Mouse (Mus musculus): ENCODE measurements around the gene Tmem62. TPM values are rescaled to one million over a fixed set of nuclear protein-coding genes. Genes with fewer than 3 reads are reported as not detected.
A peak's percentile ranks its signal among the peaks of the same experiment; 100 is the strongest.

Gene Tmem62
- 1.5 and 2.6 TPM in 2 replicates for polyA plus RNA-seq (2015; fragmentation: Nextera tagmentation; extraction: Ambion mirVana)

- Histone ChIP-seq H3K4me1 (no peaks in the 10 kb centered on the region), H3K4me2 (peak within 1 kb of the TSS; percentile 98), H3K9me3 (no peaks in the 10 kb centered on the region), H3K27me3 (peaks cover 17% of the 10 kb centered on the region), H3K27ac (no peak within 1 kb of the TSS), H3K36me3 (no peaks in the 10 kb centered on the region), H3K9ac (peak within 1 kb of the TSS; percentile 84), H3K4me3 (peak within 1 kb of the TSS; percentile 74)
- 1% methylated on average over 70 of the region's 71 CpGs for WGBS
- ATAC-seq (ENCODE audit: insufficient number of reproducible peaks, insufficient read depth, low FRiP score, low TSS enrichment, low read depth), result peak; percentile 76
Observed at GRCm38 (mm10) chr2:120976990-120977925, at the start of gene Tmem62. Tmem62 (plus strand) TSS chr2:120977017.

- no peak for ATAC-seq (ENCODE audit: insufficient number of reproducible peaks, insufficient read depth, low FRiP score, low TSS enrichment, low read depth)
- Histone ChIP-seq H3K27ac (no peak overlapping the region), H3K27me3 (no peaks in the 10 kb centered on the region), H3K36me3 (peaks cover 74% of the 10 kb centered on the region), H3K9me3 (no peaks in the 10 kb centered on the region), H3K9ac (no peak overlapping the region), H3K4me3 (no peak overlapping the region), H3K4me1 (no peaks in the 10 kb centered on the region), H3K4me2 (no peak overlapping the region)
- WGBS, result 88% methylated on average over 3 of the region's 3 CpGs
Observed at GRCm38 (mm10) chr2:120933038-120933437, 43.8 kb upstream of the Tmem62 start.

- Histone ChIP-seq H3K36me3 (peaks cover 60% of the 10 kb centered on the region), H3K9me3 (no peaks in the 10 kb centered on the region), H3K27ac (no peak overlapping the region), H3K4me1 (no peaks in the 10 kb centered on the region), H3K27me3 (no peaks in the 10 kb centered on the region), H3K4me2 (no peak overlapping the region), H3K4me3 (no peak overlapping the region), H3K9ac (no peak overlapping the region)
- 71% methylated on average over 5 of the region's 5 CpGs for WGBS
- ATAC-seq (ENCODE audit: insufficient number of reproducible peaks, insufficient read depth, low FRiP score, low TSS enrichment, low read depth), result no peak
Observed at GRCm38 (mm10) chr2:120951208-120951607, 25.6 kb upstream of the Tmem62 start.

GRCm38 (mm10) chr2:120952176-120952938 is 24.5 kb upstream of the Tmem62 start:
- WGBS, result 64% methylated on average over 2 of the region's 2 CpGs
- no peak for ATAC-seq (ENCODE audit: insufficient number of reproducible peaks, insufficient read depth, low FRiP score, low TSS enrichment, low read depth)
- no peaks in the 10 kb centered on the region for H3K9me3 ChIP-seq
- H3K27me3 ChIP-seq, result no peaks in the 10 kb centered on the region
- no peak overlapping the region for H3K4me2 ChIP-seq
- no peak overlapping the region for H3K27ac ChIP-seq
- H3K4me3 ChIP-seq, result no peak overlapping the region
- H3K9ac ChIP-seq, result no peak overlapping the region
- H3K4me1 ChIP-seq, result no peaks in the 10 kb centered on the region
- H3K36me3 ChIP-seq, result peaks cover 49% of the 10 kb centered on the region

- H3K27ac ChIP-seq, result no peak overlapping the region
- ATAC-seq (ENCODE audit: insufficient number of reproducible peaks, insufficient read depth, low FRiP score, low TSS enrichment, low read depth), result no peak
- no peak overlapping the region for H3K9ac ChIP-seq
- peaks cover 23% of the 10 kb centered on the region for H3K36me3 ChIP-seq
- no peak overlapping the region for H3K4me3 ChIP-seq
- no peak overlapping the region for H3K4me2 ChIP-seq
- no peaks in the 10 kb centered on the region for H3K9me3 ChIP-seq
- H3K27me3 ChIP-seq, result no peaks in the 10 kb centered on the region
- 89% methylated on average over 2 of the region's 2 CpGs for WGBS
- H3K4me1 ChIP-seq, result no peaks in the 10 kb centered on the region
Observed at GRCm38 (mm10) chr2:120959363-120959762, 17.5 kb upstream of the Tmem62 start.

GRCm38 (mm10) chr2:120959827-120960226 is 17.0 kb upstream of the Tmem62 start:
- H3K27me3 ChIP-seq, result no peaks in the 10 kb centered on the region
- no peak overlapping the region for H3K4me3 ChIP-seq
- no peak overlapping the region for H3K4me2 ChIP-seq
- no peak overlapping the region for H3K27ac ChIP-seq
- H3K4me1 ChIP-seq, result no peaks in the 10 kb centered on the region
- H3K9ac ChIP-seq, result no peak overlapping the region
- no peak for ATAC-seq (ENCODE audit: insufficient number of reproducible peaks, insufficient read depth, low FRiP score, low TSS enrichment, low read depth)
- peaks cover 19% of the 10 kb centered on the region for H3K36me3 ChIP-seq
- no peaks in the 10 kb centered on the region for H3K9me3 ChIP-seq
- 93% methylated on average over 5 of the region's 5 CpGs for WGBS

- no peak overlapping the region for H3K4me2 ChIP-seq
- H3K27me3 ChIP-seq, result no peaks in the 10 kb centered on the region
- no peak for ATAC-seq (ENCODE audit: insufficient number of reproducible peaks, insufficient read depth, low FRiP score, low TSS enrichment, low read depth)
- H3K4me3 ChIP-seq, result no peak overlapping the region
- no peaks in the 10 kb centered on the region for H3K9me3 ChIP-seq
- 91% methylated on average over 1 of the region's 1 CpGs for WGBS
- H3K27ac ChIP-seq, result no peak overlapping the region
- H3K4me1 ChIP-seq, result no peaks in the 10 kb centered on the region
- peaks cover 15% of the 10 kb centered on the region for H3K36me3 ChIP-seq
- H3K9ac ChIP-seq, result no peak overlapping the region
Observed at GRCm38 (mm10) chr2:120960261-120960660, 16.6 kb upstream of the Tmem62 start.

- Histone ChIP-seq H3K27ac (no peak overlapping the region), H3K9ac (no peak overlapping the region), H3K36me3 (peaks cover 22% of the 10 kb centered on the region), H3K9me3 (no peaks in the 10 kb centered on the region), H3K4me3 (no peak overlapping the region), H3K4me2 (no peak overlapping the region), H3K4me1 (no peaks in the 10 kb centered on the region), H3K27me3 (no peaks in the 10 kb centered on the region)
- WGBS, result 94% methylated on average over 7 of the region's 7 CpGs
- no peak for ATAC-seq (ENCODE audit: insufficient number of reproducible peaks, insufficient read depth, low FRiP score, low TSS enrichment, low read depth)
Observed at GRCm38 (mm10) chr2:120963110-120963509, 13.7 kb upstream of the Tmem62 start.

GRCm38 (mm10) chr2:120965486-120965885 is 11.3 kb upstream of the Tmem62 start:
- WGBS, result 90% methylated on average over 3 of the region's 3 CpGs

GRCm38 (mm10) chr2:120970045-120970539 is 6.7 kb upstream of the Tmem62 start:
- Histone ChIP-seq H3K27ac (peak overlapping the region; percentile 84), H3K36me3 (peaks cover 8% of the 10 kb centered on the region; the same call in 1 of the 2 replicates), H3K4me1 (peaks cover 7% of the 10 kb centered on the region; the same call in 1 of the 2 replicates), H3K9me3 (no peaks in the 10 kb centered on the region), H3K9ac (peak overlapping the region; percentile 88), H3K4me3 (peak overlapping the region; percentile 81), H3K27me3 (peaks cover 3% of the 10 kb centered on the region), H3K4me2 (peak overlapping the region; percentile 80)
- ATAC-seq (ENCODE audit: insufficient number of reproducible peaks, insufficient read depth, low FRiP score, low TSS enrichment, low read depth), result 0 out of 2 replicates have a peak, but pooled peaks have one; percentile 15
- WGBS, result under 1% methylated on average over 23 of the region's 23 CpGs

More at GRCm38 (mm10) chr2:120965486-120965885, 11.3 kb upstream of the Tmem62 start:
- Histone ChIP-seq H3K4me3 (no peak overlapping the region), H3K4me2 (no peak overlapping the region), H3K4me1 (peaks cover 7% of the 10 kb centered on the region; the same call in 1 of the 2 replicates), H3K36me3 (peaks cover 14% of the 10 kb centered on the region; the same call in 1 of the 2 replicates), H3K9ac (no peak overlapping the region), H3K27me3 (no peaks in the 10 kb centered on the region), H3K9me3 (no peaks in the 10 kb centered on the region), H3K27ac (no peak overlapping the region)
- ATAC-seq (ENCODE audit: insufficient number of reproducible peaks, insufficient read depth, low FRiP score, low TSS enrichment, low read depth), result no peak

GRCm38 (mm10) chr2:120970559-120971080 is 6.2 kb upstream of the Tmem62 start, which contains the start of gene Ubr1:
Ubr1 (minus strand) TSS chr2:120970715.
- H3K36me3 ChIP-seq, result peaks cover 8% of the 10 kb centered on the region; the same call in 1 of the 2 replicates
- H3K9ac ChIP-seq, result peak within 1 kb of the TSS; percentile 88
- H3K27ac ChIP-seq, result peak within 1 kb of the TSS; percentile 84
- peaks cover 3% of the 10 kb centered on the region for H3K27me3 ChIP-seq
- H3K9me3 ChIP-seq, result no peaks in the 10 kb centered on the region
- peak within 1 kb of the TSS; percentile 80 for H3K4me2 ChIP-seq
- ATAC-seq (ENCODE audit: insufficient number of reproducible peaks, insufficient read depth, low FRiP score, low TSS enrichment, low read depth), result 0 out of 2 replicates have a peak, but pooled peaks have one; percentile 48
- H3K4me3 ChIP-seq, result peak within 1 kb of the TSS; percentile 81
- under 1% methylated on average over 39 of the region's 39 CpGs for WGBS
- peaks cover 7% of the 10 kb centered on the region; the same call in 1 of the 2 replicates for H3K4me1 ChIP-seq

All from embryonic facial prominence, embryonic 13.5 days (tissue).